Mouse (Mus musculus): ENCODE measurements at regions not wholly inside any gene's neighbourhood (a gene's known extent, or its start where the extent isn't known, plus 50 kb on each side); places are given as distances from the start of the nearest gene placed in this dataset.

DNA sequence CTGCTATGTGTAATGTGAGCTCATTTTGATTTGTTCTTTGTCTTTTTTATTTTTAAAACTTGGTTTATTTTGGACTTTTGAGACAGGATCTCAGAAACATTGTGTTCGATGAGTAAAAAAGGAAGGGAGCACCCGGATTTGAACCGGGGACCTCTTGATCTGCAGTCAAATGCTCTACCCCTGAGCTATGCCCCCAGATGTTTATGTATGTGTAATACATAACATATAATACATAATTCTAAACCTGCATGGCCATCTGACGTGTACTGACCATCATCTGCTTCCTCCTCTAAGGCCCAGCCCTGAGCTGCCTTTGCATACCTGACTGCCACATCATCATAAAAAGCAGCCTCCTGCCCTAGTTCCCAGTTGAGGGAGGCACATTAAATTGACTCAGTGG lies 137.8 kb upstream of the Zfp746 start:
- TF ChIP-seq CTCF (IDR thresholded peaks at IDR 0.05; ENCODE audit: low read depth) (no peak), EP300 (IDR thresholded peaks at IDR 0.05; ENCODE audit: low read depth) (no peak)
